Mouse (Mus musculus) heart, embryonic 14.5 days (tissue): ENCODE measurements at regions not wholly inside any gene's neighbourhood (a gene's known extent, or its start where the extent isn't known, plus 50 kb on each side); places are given as distances from the start of the nearest gene placed in this dataset.

Experiments used
- ATAC-seq: fragments of 200-750 bp; cut with Nextera tagmentation; 2 replicates; pipeline ENCODE4 v1.8.0; 2017; ENCODE audit warnings: low read depth, moderate TSS enrichment; ENCODE audit not compliant: insufficient number of reproducible peaks, insufficient read depth, low FRiP score
- H3K27ac ChIP-seq, 2 experiments: fragments of 200-500 bp in 1 of 2; fragments of 300-500 bp in 1 of 2; sonication (generic) in 1 of 2; replicated peaks in 1 of 2; 2 replicates each; pipeline ENCODE4 v1.5.1; 2012 to 2014; ENCODE audit warnings: low read depth in 2 of 2, low read length in 2 of 2, control low read depth in 1 of 2, mild to moderate bottlenecking in 1 of 2, mixed read lengths in 1 of 2; ENCODE audit not compliant: control insufficient read depth in 1 of 2, insufficient read depth in 1 of 2
- H3K27me3 ChIP-seq: fragments of 300-500 bp; sonication (generic); 2 replicates; pipeline ENCODE4 v1.6.1; 2014; ENCODE audit warnings: mild to moderate bottlenecking, low read length, control low read depth; ENCODE audit not compliant: control insufficient read depth, insufficient read depth
- H3K36me3 ChIP-seq: fragments of 300-500 bp; sonication (generic); 2 replicates; pipeline ENCODE4 v1.6.1; 2014; ENCODE audit warnings: mild to moderate bottlenecking, control low read depth, low read length, mixed read lengths; ENCODE audit not compliant: control insufficient read depth, insufficient read depth
- H3K4me1 ChIP-seq, 2 experiments: fragments of 200-500 bp in 1 of 2; fragments of 300-500 bp in 1 of 2; sonication (generic) in 1 of 2; 2 replicates each; pipeline ENCODE4 v1.6.1; 2012 to 2014; ENCODE audit warnings: low read length in 2 of 2, control low read depth in 1 of 2, mixed read lengths in 1 of 2; ENCODE audit not compliant: control insufficient read depth in 2 of 2, insufficient read depth in 2 of 2
- H3K4me2 ChIP-seq: fragments of 300-500 bp; sonication (generic); 2 replicates; pipeline ENCODE4 v1.6.1; 2014; ENCODE audit warnings: mild to moderate bottlenecking, low read length
- H3K4me3 ChIP-seq, 2 experiments: fragments of 200-500 bp in 1 of 2; fragments of 300-500 bp in 1 of 2; sonication (generic) in 1 of 2; 2 replicates each; pipeline ENCODE4 v1.5.1; 2012 to 2014; ENCODE audit warnings: low read length in 2 of 2, mild to moderate bottlenecking in 2 of 2, control low read depth in 1 of 2, low read depth in 1 of 2, moderate library complexity in 1 of 2; ENCODE audit not compliant: control insufficient read depth in 1 of 2, insufficient read depth in 1 of 2
- H3K9ac ChIP-seq: fragments of 300-500 bp; sonication (generic); 2 replicates; pipeline ENCODE4 v1.6.1; 2014; ENCODE audit warnings: mild to moderate bottlenecking, low read length
- H3K9me3 ChIP-seq: fragments of 300-500 bp; sonication (generic); 2 replicates; pipeline ENCODE4 v1.6.1; 2016; ENCODE audit warnings: low read length, control low read depth; ENCODE audit not compliant: control insufficient read depth
- WGBS: fragments of 180-500 bp; shearing (Covaris S2); extraction: QIAGEN DNeasy Blood & Tissue Kit; methylation state at CpG from one replicate; pipeline ENCODE4 v1.1.7; 2014; 5-methylcytosine and 5-hydroxymethylcytosine counted together

DNA sequence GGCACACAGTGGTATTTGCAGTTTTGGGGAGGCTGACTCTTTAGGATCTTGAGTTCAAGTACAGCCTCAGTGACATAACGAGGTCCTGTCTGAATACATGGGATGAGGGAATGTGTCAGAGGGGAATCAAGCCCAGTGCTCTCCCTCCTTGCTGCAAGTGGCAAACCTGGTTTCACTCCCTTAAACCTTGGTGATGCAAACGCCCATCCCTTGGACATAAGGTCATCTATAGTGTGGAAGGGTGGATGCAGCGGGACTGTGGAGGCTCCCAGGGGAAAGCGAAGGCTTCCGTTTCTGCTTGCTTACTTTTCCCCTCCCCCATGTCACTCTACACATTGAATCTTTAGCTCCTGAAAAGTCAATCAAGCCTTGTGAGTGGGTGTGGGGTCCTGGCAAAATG lies 69.2 kb downstream of the Phlda1 start:
- Histone ChIP-seq H3K4me1 (peaks cover 30 to 45% of the 10 kb centered on the region in 2 experiments), H3K36me3 (no peaks in the 10 kb centered on the region), H3K27ac (peak overlapping the region; percentile 70 to 85), H3K4me3 (no peak overlapping the region), H3K4me2 (peak overlapping the region; percentile 50; the same call in 1 of the 2 replicates), H3K9ac (no peak overlapping the region), H3K9me3 (no peaks in the 10 kb centered on the region), H3K27me3 (no peaks in the 10 kb centered on the region)
- no peak for ATAC-seq
- 49% methylated on average over 5 of the region's 5 CpGs for WGBS

DNA sequence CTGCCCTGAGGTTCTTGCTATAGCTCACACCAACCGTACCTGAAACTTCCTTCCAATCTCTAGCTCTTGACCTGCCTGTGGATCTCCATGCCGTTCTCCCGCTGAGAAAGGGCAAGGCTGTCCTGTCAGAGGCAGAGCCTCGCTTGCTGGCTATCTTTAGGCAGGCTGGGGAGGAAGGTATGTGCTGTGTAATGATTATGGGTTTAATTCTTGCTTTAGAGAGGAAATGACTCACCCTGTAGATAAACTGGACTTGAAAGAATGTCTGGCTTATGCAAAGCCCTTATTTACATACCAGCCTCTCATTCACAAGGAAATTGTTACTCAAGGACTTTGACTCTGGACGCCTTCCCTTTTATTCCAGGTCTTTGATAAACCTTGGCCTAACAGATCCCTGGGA lies 69.8 kb downstream of the Phlda1 start:
- Histone ChIP-seq H3K27me3 (no peaks in the 10 kb centered on the region), H3K36me3 (no peaks in the 10 kb centered on the region), H3K4me1 (peaks cover 33 to 52% of the 10 kb centered on the region in 2 experiments), H3K9ac (no peak overlapping the region), H3K9me3 (no peaks in the 10 kb centered on the region), H3K4me2 (peak overlapping the region; percentile 50), H3K4me3 (no peak overlapping the region), H3K27ac (peak overlapping the region; percentile 70 to 85)
- WGBS = 4% methylated on average over 5 of the region's 5 CpGs
- peak; percentile 79 for ATAC-seq

DNA sequence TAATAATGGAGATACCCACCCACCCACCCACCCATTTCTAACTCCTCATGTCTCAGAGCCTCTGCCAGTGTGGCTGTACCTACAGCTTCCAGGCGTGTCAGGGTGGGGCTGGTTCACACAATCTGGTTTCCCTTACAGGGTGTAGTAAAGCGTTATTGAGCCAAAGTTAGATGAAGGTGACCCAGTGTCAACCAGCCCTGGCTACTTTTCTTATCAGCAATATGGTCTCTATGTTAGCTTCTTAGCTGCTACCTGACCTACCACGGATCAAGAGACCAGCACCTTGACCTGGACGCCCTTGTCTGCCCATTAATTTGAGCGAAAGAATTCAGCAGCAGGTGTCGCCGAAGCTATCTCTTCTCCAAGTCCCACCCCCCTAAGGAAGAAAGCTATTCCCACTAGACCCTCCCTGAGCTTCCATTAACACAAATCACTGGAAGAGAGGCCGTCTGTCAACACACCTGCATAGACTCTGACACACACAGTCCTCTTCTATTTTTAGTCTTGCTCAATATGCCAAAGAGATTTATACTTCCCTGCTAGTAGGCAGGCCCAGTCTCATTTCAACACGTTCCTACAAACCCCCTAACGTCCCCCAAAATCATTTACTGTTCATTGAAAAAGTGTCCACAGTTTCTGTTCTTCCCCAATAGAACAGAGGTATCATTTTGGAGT lies 70.4 kb downstream of the Phlda1 start:
- no peak overlapping the region for H3K9ac ChIP-seq
- H3K4me3 ChIP-seq = no peak overlapping the region
- peak overlapping the region; percentile 50 for H3K4me2 ChIP-seq
- H3K27me3 ChIP-seq = no peaks in the 10 kb centered on the region
- no peaks in the 10 kb centered on the region for H3K9me3 ChIP-seq
- ATAC-seq = no peak
- no peaks in the 10 kb centered on the region for H3K36me3 ChIP-seq
- H3K4me1 ChIP-seq = peaks cover 35 to 55% of the 10 kb centered on the region in 2 experiments
- 18% methylated on average over 10 of the region's 10 CpGs for WGBS
- H3K27ac ChIP-seq = peak overlapping the region; percentile 73 to 85

DNA sequence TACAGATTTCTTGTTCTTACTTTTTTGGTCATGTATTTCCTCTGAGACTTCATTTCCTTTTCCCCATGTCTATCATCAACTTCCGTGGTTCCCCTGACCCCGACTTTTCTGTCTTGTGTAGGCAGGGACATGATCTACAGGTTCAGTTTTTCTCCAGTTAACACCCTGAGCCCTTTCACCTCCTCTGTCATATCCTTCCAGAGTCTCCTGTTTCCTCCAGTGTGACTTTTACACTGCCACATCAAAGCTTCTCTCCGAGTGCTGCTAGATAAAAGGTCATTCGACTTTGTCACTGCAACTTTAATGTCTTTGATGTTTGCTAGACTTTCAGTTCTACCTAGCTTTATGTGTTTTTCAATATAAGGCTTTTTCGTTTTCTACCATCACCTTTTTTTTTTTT lies 72.5 kb downstream of the Phlda1 start:
- Histone ChIP-seq H3K27ac (no peak overlapping the region), H3K27me3 (no peaks in the 10 kb centered on the region), H3K4me2 (no peak overlapping the region), H3K9ac (no peak overlapping the region), H3K36me3 (no peaks in the 10 kb centered on the region), H3K4me3 (no peak overlapping the region), H3K9me3 (no peaks in the 10 kb centered on the region), H3K4me1 (peaks cover 48 to 71% of the 10 kb centered on the region in 2 experiments)
- ATAC-seq = no peak
- WGBS = 27% methylated on average over 5 of the region's 5 CpGs

DNA sequence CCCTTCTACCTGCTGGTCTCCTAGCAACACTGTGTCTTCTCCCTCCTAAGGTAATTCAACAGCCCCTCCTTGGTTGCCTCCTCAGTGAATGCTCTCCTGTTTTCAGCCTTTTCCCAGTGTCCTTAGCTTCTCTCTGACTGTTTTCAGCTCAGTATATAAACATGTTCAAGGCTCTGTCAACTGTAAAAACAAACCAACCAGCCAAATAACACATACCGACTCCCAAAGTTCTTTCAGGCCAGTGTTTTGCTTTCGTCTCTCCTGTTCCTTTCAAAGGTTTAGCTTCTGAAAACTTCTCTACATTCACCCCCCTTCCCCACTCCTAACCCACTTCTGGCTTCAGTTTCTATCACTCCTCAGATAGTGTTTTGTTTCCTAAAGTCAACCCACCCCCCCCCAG lies 73.4 kb downstream of the Phlda1 start:
- no peak for ATAC-seq

DNA sequence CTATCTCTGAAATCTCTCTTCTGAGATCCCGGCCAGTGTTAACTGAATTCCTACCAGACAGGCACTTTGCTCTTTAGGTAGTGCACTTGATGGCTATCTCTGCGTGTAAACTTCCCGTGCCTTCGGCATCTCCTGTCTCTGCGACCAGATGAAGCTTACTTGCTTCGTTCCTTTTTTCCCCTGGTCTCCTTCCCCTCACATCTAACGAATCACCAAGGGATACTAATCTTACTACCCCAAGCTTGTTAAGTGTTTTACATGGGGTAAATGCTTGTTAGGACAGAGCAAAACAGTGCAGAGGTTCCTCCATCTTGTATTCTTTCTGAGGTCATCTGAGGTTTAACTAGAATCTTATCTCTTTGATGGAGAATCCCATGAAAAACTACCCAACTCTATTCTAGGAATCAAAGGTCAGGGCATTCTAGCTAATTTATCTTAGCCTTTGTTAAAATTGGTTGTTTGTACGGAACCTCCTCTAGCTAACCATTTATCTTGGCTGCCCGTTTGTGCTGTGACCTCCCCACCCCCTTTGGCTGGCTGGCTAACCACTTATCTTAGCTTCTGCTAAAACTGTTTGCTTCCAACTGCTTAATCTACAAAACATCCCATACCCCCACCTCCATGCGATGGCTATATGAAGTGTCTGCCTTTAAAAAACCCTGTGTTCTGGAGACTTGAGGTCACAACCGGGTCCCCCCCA lies 74.5 kb downstream of the Phlda1 start:
- Histone ChIP-seq H3K9ac (no peak overlapping the region), H3K4me3 (no peak overlapping the region), H3K27ac (no peak overlapping the region), H3K4me1 (peaks cover 36 to 60% of the 10 kb centered on the region in 2 experiments), H3K27me3 (no peaks in the 10 kb centered on the region), H3K4me2 (peak overlapping the region; percentile 12; the same call in 1 of the 2 replicates), H3K36me3 (no peaks in the 10 kb centered on the region), H3K9me3 (no peaks in the 10 kb centered on the region)
- no peak for ATAC-seq
- WGBS = 33% methylated on average over 11 of the region's 11 CpGs

More for the DNA sequence above, 73.4 kb downstream of the Phlda1 start:
- WGBS = 32% methylated on average over 2 of the region's 2 CpGs
- Histone ChIP-seq H3K36me3 (no peaks in the 10 kb centered on the region), H3K27ac (no peak overlapping the region), H3K9me3 (no peaks in the 10 kb centered on the region), H3K4me2 (no peak overlapping the region), H3K9ac (no peak overlapping the region), H3K4me1 (peaks cover 45 to 69% of the 10 kb centered on the region in 2 experiments), H3K27me3 (no peaks in the 10 kb centered on the region), H3K4me3 (no peak overlapping the region)

DNA sequence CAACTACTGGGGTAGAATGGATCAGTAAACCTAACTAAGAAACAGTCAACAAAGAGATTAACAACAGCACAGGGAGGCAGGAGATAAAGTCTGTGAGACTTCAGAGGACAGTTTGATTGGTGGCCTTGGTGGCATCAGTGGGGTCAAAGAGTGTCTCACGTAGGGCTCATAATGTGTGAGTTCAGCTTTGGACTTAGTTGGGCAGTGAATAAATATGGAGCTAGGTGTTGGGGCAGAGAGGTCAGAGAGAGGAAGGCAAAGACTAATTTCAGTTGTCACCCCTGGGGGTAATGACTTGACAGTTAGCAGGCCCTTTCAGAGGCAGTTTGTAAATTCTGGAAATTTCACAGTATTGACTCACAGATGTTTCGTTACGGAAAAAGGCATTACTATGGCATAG lies 75.8 kb downstream of the Phlda1 start:
- Histone ChIP-seq H3K9ac (no peak overlapping the region), H3K4me3 (no peak overlapping the region), H3K27ac (peak overlapping the region in 1 of 2 experiments; percentile 79; a peak in 2 of 4 replicates), H3K4me2 (no peak overlapping the region), H3K9me3 (no peaks in the 10 kb centered on the region), H3K36me3 (no peaks in the 10 kb centered on the region), H3K4me1 (peaks cover 28 to 47% of the 10 kb centered on the region in 2 experiments), H3K27me3 (no peaks in the 10 kb centered on the region)
- ATAC-seq = no peak
- 85% methylated on average over 3 of the region's 3 CpGs for WGBS
